Mouse (Mus musculus): ENCODE results near the gene Fam129b.

Gene Fam129b

GRCm38 (mm10) chr2:32926330-32927075 is 50.6 kb downstream of the Fam129b start:
- no peak for DNase-seq (ENCODE audit: low spot score)

GRCm38 (mm10) chr2:32927624-32928234 is 51.8 kb downstream of the Fam129b start:
- DNase-seq (ENCODE audit: low spot score), result no peak

DNA sequence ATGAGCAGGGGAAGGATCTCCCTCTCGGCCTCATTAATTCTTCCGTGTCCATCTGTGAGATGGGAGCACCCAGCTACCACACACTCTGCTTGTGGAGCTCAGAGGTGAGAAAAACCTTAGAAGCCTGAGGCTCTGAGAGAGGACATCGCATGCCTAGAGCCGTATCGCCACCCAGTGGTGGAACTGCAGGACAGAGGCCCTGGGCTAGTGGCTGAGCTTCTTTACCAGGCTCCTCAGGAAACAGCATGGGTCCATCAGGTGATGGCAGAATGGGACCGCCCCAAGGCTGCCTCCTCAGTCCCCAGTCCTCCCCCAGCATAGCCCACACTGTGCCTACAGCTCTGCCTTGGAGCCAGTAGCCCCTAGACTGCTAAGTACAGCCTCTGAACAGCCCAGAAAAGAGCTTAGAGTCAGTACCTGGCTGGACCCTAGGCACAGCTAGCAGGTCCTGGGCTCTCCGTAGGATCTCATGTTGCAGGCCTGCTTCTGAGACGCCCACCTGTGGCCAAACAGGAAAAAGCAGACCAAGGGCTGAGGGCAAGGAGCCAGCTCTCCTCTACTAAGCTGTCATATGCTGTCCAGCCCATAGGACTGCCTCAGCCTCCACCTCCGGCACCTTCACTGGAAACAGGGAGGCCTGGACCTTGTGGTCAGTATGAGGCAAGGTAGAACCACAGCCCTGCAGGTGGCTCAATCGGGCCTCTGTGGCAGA is 52.5 kb downstream of the Fam129b start:
- DNase-seq (ENCODE audit: low spot score), result no peak

- no peak for DNase-seq (ENCODE audit: low spot score)
Observed at GRCm38 (mm10) chr2:32928947-32929829, 53.3 kb downstream of the Fam129b start.

DNA sequence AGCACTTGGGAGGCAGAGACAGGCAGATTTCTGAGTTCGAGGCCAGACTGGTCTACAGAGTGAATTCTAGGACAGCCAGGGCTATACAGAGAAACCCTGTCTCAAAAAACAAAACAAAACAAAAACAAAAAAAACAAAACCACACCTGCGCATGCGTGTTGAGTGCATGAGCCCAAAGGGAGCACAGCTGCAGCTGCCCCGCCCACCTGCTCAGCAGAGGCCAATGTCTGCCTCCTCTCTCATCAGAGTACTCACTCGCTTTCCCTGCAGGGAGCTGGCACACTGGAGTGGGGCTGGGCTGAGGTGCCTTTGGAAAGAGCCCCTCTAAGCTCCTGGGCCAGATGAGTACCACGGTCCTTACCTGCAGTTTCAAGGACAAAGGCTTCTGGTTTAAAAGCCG is 55.8 kb downstream of the Fam129b start:
- DNase-seq (ENCODE audit: low spot score), result no peak

DNA sequence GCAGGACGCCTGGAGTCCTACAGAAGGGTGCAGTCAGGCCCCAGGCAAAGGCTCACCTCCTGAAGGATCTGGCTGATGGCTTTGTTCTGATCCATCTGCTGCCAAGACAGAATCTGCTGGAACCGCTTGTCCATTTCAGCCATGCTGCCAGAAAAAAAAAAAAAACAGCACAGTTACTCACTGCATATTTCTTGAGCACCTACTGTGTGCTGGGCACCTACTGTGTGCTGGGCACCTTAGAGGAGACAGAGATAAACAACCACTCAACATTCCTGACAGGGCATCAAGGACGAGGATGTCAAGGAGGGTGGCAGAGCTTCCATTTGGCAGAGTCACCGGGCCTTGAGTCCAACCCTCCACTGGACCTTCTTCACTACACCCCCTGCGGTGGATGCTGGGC is 62.8 kb downstream of the Fam129b start:
- no peak for DNase-seq (ENCODE audit: low spot score)

DNA sequence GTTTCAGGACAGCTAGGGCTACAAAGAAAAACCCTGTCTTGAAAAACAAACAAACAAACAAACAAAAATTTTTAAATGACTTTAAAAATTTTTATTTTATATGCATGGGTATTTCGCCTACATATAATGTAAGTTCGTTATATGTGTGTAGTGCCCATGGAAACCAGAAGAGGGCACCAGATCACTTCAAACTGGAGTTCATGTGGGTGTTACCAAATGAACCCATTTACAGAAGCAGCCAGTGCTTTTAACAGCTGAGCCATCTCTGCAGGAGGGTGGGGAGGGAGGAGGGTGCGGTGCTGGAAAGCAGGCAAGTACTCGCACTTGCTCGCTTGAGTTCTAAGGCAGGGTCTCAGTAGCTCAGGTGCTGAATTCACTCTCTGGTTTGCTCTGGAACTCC is 63.5 kb downstream of the Fam129b start:
- DNase-seq (ENCODE audit: low spot score), result no peak

GRCm38 (mm10) chr2:32940483-32940882 is 64.6 kb downstream of the Fam129b start:
- no peak for DNase-seq (ENCODE audit: low spot score)

GRCm38 (mm10) chr2:32947454-32947853 is 71.5 kb downstream of the Fam129b start:
- no peak for DNase-seq (ENCODE audit: low spot score)

DNA sequence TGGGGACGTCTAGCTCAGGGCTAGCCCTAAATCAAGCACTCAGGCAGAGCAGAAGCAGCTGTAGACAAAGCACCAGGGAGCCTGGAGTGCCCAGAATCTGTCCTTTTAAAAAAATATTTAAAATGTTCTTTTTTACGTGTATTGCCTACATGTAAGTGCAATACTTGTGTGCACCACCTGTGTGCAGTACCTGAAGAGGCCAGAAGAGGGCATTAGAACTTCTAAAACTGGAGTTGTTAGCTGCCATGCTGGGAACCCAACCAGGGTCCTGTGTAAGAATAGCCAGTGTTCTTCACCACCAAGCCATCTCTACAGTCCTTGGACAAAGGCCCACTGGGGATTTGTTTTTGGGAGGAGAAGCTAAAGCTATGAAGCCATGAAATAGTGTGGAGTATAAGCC is 78.7 kb downstream of the Fam129b start:
- no peak for DNase-seq (ENCODE audit: low spot score)

GRCm38 (mm10) chr2:32957344-32957743 is 81.4 kb downstream of the Fam129b start:
- DNase-seq (ENCODE audit: low spot score), result no peak

DNA sequence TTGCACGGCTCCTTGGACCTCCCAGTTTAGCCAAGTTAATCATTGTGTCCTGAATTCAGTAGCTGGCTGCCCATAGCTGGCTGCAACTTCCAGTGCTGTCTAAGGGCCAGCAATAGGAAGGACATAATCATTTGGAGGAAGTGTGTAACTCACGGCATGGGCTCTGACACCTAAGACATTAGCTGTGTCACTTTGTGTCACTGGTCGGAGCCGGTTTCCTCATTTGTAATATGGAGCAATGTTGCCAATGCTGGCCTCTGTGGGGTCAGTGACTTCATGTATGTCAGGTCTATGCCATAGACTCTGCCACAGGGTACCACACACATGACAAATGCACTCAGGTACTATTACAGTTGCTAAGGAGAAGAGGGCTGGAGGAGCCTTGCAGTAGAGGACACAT is 84.4 kb downstream of the Fam129b start:
- DNase-seq (ENCODE audit: low spot score), result no peak

- DNase-seq (ENCODE audit: low spot score), result peak; percentile 93
Observed at GRCm38 (mm10) chr2:32961192-32961995, 85.5 kb downstream of the Fam129b start, which contains the start of the genes Rpl12 and Lrsam1. TSS of gene Rpl12 (plus strand) at chr2:32961559. TSS of gene Lrsam1 (minus strand) at chr2:32961614.

GRCm38 (mm10) chr2:32962062-32962874 is 86.4 kb downstream of the Fam129b start:
- no peak for DNase-seq (ENCODE audit: low spot score)

DNA sequence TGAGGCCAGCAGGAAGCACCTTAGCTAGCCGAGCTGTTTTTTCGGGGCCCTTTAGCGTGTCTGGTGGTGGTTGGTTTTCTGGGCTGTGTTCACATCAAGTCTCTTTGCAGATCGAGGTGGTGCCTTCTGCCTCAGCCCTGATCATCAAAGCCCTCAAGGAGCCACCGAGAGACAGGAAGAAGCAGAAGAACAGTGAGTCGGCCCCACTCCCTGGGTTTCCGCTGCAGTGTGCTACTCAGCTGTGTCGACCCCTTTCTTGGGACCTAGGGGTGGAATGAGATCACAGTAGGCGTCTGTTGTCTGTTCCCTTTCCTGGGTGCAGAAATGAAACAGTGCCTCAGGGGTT is 86.9 kb downstream of the Fam129b start:
- no peak for DNase-seq (ENCODE audit: low spot score)

DNA sequence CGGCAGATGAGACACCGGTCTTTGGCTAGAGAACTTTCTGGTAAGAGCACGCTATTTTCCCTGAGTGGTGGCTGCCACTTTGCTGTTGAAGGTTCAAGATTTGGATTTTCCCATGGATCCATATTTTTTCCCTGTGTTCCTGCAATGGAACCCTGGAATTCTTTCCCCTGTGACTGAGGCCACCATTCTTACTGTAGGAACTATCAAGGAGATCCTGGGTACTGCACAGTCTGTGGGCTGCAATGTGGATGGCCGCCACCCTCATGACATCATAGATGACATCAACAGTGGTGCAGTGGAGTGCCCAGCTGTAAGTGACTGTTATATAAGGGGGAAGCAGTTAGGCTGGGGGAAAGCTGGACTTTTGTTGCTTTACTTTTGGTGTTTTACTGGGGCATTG is 87.6 kb downstream of the Fam129b start:
- DNase-seq (ENCODE audit: low spot score), result no peak

- DNase-seq (ENCODE audit: low spot score), result no peak
Observed at GRCm38 (mm10) chr2:32963981-32964380, 88.1 kb downstream of the Fam129b start.

DNA sequence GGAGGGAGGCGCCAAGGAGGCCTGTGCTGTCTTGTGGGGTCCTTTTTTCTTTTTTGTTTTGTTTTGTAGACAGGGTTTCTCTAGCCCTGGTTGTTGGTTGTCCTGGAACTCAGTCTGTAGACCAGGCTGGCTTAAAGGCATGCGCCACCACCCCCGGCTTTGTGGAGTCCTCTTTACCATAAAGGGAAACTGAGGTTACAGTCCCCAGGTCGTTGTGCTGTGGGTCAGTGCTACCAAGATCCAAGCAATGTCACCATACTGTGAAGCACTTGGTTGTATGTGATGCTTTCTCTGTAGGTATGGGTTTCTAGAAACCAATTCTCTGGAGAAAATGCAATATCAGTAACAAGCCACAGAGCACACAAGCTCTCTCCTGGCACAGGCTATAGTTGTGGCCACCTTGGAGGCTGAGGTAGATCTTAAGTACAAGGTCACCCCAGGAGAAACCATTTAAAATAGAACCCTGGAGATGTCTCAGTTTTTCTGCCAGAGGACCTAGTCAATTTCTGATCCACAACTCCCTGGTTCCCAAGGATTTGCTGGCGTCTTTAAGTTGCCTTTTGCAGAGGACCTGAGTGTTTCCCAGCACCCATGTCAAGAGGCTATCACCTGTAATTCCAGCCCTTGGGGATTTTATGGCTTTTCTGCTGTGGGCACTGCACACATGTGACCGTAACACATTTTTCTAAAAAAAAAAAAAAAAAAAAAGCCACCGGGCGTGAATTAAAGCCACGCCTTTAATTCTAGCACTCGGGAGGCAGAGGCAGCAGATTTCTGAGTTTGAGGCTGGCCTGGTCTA is 88.9 kb downstream of the Fam129b start:
- no peak for DNase-seq (ENCODE audit: low spot score)

- DNase-seq (ENCODE audit: low spot score), result no peak
Observed at GRCm38 (mm10) chr2:32965511-32966183, 89.7 kb downstream of the Fam129b start.

Data from ovary, postnatal 10 days (tissue).